Mouse (Mus musculus): ENCODE data around the gene Slc27a1.

DNA sequence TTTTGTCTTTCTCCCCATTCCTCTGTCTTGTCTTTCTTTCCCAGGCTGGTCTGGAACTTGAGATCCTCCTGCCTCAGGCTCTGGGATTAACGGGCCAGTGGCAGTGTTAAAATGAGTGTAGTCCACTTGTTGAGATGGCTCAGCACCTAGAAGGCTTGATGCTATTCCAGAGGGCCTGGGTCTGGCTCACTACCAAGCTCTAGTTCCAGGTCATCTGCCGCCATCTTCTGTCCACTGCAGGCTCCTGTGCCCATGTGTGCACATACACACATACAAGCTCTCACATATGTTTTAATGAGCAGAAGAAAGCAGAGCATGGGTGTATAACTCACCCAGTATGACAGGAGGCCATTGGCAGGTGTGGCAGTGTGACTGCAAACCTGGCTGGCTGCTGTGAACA is 3.4 kb downstream of the Slc27a1 start:
- no peak for TF ChIP-seq GATA1 (IDR thresholded peaks at IDR 0.05; ENCODE audit: borderline replicate concordance, low read length)
- no peak for TF ChIP-seq CTCF (IDR thresholded peaks at IDR 0.05; ENCODE audit: low read depth, low read length)
- TF ChIP-seq TAL1 (conservative IDR thresholded peaks at IDR 0.05; ENCODE audit: low read depth, low read length): no peak
- no peak for TF ChIP-seq POLR2AphosphoS5 (IDR thresholded peaks at IDR 0.05; ENCODE audit: insufficient replicate concordance, low read depth, low read length)
- TF ChIP-seq GATA2 (IDR thresholded peaks at IDR 0.05; ENCODE audit: borderline replicate concordance, low read depth, low read length): no peak

Measured in G1E (cell line).